Mouse (Mus musculus) liver, embryonic 14.5 days (tissue): ENCODE measurements at regions not wholly inside any gene's neighbourhood (a gene's known extent, or its start where the extent isn't known, plus 50 kb on each side); places are given as distances from the start of the nearest gene placed in this dataset.

Source experiments
- CTCF ChIP-seq: IDR thresholded peaks from 2 replicates; pipeline ENCODE4 v1.5.1; 2016; ENCODE audit warnings: antibody characterized with exemption, low read depth, control low read depth
- EP300 ChIP-seq: IDR thresholded peaks from 2 replicates; pipeline ENCODE4 v1.6.1; 2016; ENCODE audit warnings: antibody characterized with exemption, low read depth

DNA sequence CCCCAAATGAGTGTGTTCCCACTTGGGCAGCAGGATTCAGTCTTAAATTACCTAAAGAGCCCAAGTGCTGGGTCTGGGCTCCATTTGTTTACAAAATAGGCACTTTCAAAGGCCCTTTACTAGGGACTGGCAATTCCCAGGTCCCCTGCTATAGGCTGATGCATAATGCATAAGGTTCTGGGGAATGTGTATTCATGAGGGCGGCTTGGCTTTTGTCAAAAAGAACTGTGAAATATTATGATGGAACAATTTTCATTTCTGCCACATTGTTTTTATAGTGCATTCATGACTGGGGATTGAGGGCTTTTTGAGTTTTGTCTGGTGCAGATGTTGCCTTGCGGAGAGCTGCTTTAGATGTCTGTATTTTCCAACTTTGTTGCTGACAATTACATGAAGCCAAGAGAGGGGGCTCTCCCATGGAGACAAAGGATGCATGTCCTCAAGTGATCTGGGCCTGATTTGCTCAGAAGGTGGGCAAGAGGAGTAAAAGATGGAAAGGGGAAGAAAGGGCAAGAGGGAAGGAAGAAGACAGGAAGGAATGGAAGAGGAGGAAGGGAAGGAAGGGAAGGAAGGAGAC, 636.6 kb upstream of the Cdh5 start:
- TF ChIP-seq CTCF (no peak), EP300 (no peak)
